20 mouse cellular contexts compared by ENCODE assay signal in genomic region chr8:10312316-10312715, GRCm38 (mm10).
A peak's percentile ranks its signal among the peaks of the same experiment; 100 is the strongest.
DNase-seq lines count a peak whose midpoint lies in the region; ATAC-seq and TF ChIP-seq lines count a peak whose summit lies in the region.
"Had no signal": no experiment of that assay in that cellular context is flagged by ENCODE, and none has a peak within 500 bp of the region (broad histone marks: within the 10 kb centered on the region; RNA-seq: fewer than 3 reads in every experiment).

No protein-coding gene starts in this region.

- H3K9me3 ChIP-seq in hindbrain, embryonic 11.5 days (ENCODE audit: control insufficient read depth, low read length) = no peaks in the 10 kb centered on the region
- no peaks in the 10 kb centered on the region for H3K9me3 ChIP-seq in hindbrain, embryonic 10.5 days
- H3K9me3 ChIP-seq in midbrain, postnatal 0 days (ENCODE audit: low read length) = no peaks in the 10 kb centered on the region
- H3K9me3 ChIP-seq in midbrain, embryonic 15.5 days = no peaks in the 10 kb centered on the region
- H3K9me3 ChIP-seq: embryonic facial prominence, embryonic 15.5 days; forebrain, embryonic 10.5 days; heart, embryonic 12.5 days; hindbrain, embryonic 15.5 days had no signal

- no peaks in the 10 kb centered on the region for H3K4me1 ChIP-seq in hindbrain, embryonic 11.5 days (replicated peaks; ENCODE audit: control insufficient read depth, insufficient read depth, low read length)
- H3K4me1 ChIP-seq in hindbrain, embryonic 10.5 days (replicated peaks) = 0 out of 2 replicates have a peak, but pooled peaks cover 4% of the 10 kb centered on the region
- 0 out of 2 replicates have a peak, but pooled peaks cover 4% of the 10 kb centered on the region for H3K4me1 ChIP-seq in midbrain, postnatal 0 days (ENCODE audit: insufficient read depth, low read length)
- peaks cover 10% of the 10 kb centered on the region for H3K4me1 ChIP-seq in midbrain, embryonic 15.5 days
- H3K4me1 ChIP-seq: embryonic facial prominence, embryonic 15.5 days; forebrain, embryonic 10.5 days; heart, embryonic 12.5 days had no signal

- ATAC-seq in hindbrain, embryonic 11.5 days (ENCODE audit: low FRiP score) = no peak
- ATAC-seq in midbrain, postnatal 0 days (ENCODE audit: low FRiP score) = peak; percentile 23; the same call in 1 of the 2 replicates
- no peak for ATAC-seq in midbrain, embryonic 15.5 days (replicated peaks)
- ATAC-seq: activated CD4-positive, CD25-positive, alpha-beta regulatory T cell, adult 4 months; forebrain, embryonic 14.5 days; Patski had no signal

- DNase-seq in hindbrain, embryonic 11.5 days (ENCODE audit: low spot score) = peak; percentile 12
- no peak for DNase-seq in hindbrain, embryonic 10.5 days (ENCODE audit: low spot score)
- DNase-seq in midbrain, postnatal 0 days (ENCODE audit: low spot score) = no peak
- peak; percentile 33 for DNase-seq in brain, embryonic 14.5 days (ENCODE audit: low read depth)
- no peak for DNase-seq in kidney, adult 8-10 months
- DNase-seq: adrenal gland, postnatal 14 days; cerebellum, adult 2 months; gastrocnemius, postnatal 36 days; heart, adult 2 months; heart, postnatal 36 days had no signal

- H3K36me3 ChIP-seq in hindbrain, embryonic 11.5 days (ENCODE audit: control insufficient read depth, insufficient read depth, low read length) = no peaks in the 10 kb centered on the region
- H3K36me3 ChIP-seq in hindbrain, embryonic 10.5 days = no peaks in the 10 kb centered on the region
- no peaks in the 10 kb centered on the region for H3K36me3 ChIP-seq in midbrain, postnatal 0 days (ENCODE audit: insufficient read depth, low read length)
- no peaks in the 10 kb centered on the region for H3K36me3 ChIP-seq in midbrain, embryonic 15.5 days (replicated peaks)
- H3K36me3 ChIP-seq: embryonic facial prominence, embryonic 15.5 days; forebrain, embryonic 10.5 days; heart, embryonic 12.5 days; hindbrain, embryonic 15.5 days had no signal

- WGBS in hindbrain, embryonic 11.5 days = 62% methylated on average over 10 of the region's 10 CpGs
- 65% methylated on average over 10 of the region's 10 CpGs for WGBS in hindbrain, embryonic 10.5 days
- 57% methylated on average over 10 of the region's 10 CpGs for WGBS in midbrain, postnatal 0 days
- 57% methylated on average over 10 of the region's 10 CpGs for WGBS in midbrain, embryonic 15.5 days

- H3K27ac ChIP-seq in hindbrain, embryonic 11.5 days (ENCODE audit: low read depth, low read length) = no peak overlapping the region
- no peak overlapping the region for H3K27ac ChIP-seq in hindbrain, embryonic 10.5 days
- H3K27ac ChIP-seq in midbrain, postnatal 0 days (ENCODE audit: low read depth, low read length) = no peak overlapping the region
- H3K27ac ChIP-seq in midbrain, embryonic 15.5 days = no peak overlapping the region
- H3K27ac ChIP-seq: embryonic facial prominence, embryonic 15.5 days; forebrain, embryonic 10.5 days; heart, adult 2 months; hindbrain, embryonic 15.5 days had no signal

- no peak for TF ChIP-seq POLR2A in brain, embryonic 14.5 days (IDR thresholded peaks at IDR 0.05; ENCODE audit: borderline replicate concordance, extremely low read depth, insufficient read depth, insufficient read length, poor library complexity, severe bottlenecking)

- H3K9ac ChIP-seq in hindbrain, embryonic 11.5 days (ENCODE audit: low read depth, low read length) = no peak overlapping the region
- no peak overlapping the region for H3K9ac ChIP-seq in midbrain, postnatal 0 days (replicated peaks; ENCODE audit: low read length, poor library complexity, severe bottlenecking)
- H3K9ac ChIP-seq in midbrain, embryonic 15.5 days = no peak overlapping the region
- H3K9ac ChIP-seq: embryonic facial prominence, embryonic 15.5 days; heart, embryonic 12.5 days; hindbrain, embryonic 15.5 days had no signal

- no peaks in the 10 kb centered on the region for H3K27me3 ChIP-seq in hindbrain, embryonic 11.5 days (ENCODE audit: control insufficient read depth, insufficient read depth, low read length)
- H3K27me3 ChIP-seq in hindbrain, embryonic 10.5 days (ENCODE audit: insufficient read depth, poor library complexity, severe bottlenecking) = no peaks in the 10 kb centered on the region
- no peaks in the 10 kb centered on the region for H3K27me3 ChIP-seq in midbrain, postnatal 0 days (ENCODE audit: insufficient read depth, low read length)
- H3K27me3 ChIP-seq in midbrain, embryonic 15.5 days (replicated peaks) = no peaks in the 10 kb centered on the region
- H3K27me3 ChIP-seq: CH12.LX; embryonic facial prominence, embryonic 15.5 days; heart, embryonic 12.5 days; hindbrain, embryonic 15.5 days had no signal

- H3K4me2 ChIP-seq in hindbrain, embryonic 11.5 days (replicated peaks; ENCODE audit: low read depth, low read length) = no peak overlapping the region
- H3K4me2 ChIP-seq in midbrain, postnatal 0 days (ENCODE audit: low read depth, low read length, poor library complexity, severe bottlenecking) = no peak overlapping the region
- no peak overlapping the region for H3K4me2 ChIP-seq in midbrain, embryonic 15.5 days
- H3K4me2 ChIP-seq: embryonic facial prominence, embryonic 15.5 days; heart, embryonic 12.5 days; hindbrain, embryonic 15.5 days had no signal

- H3K4me3 ChIP-seq in hindbrain, embryonic 11.5 days (ENCODE audit: low read depth, low read length) = no peak overlapping the region
- no peak overlapping the region for H3K4me3 ChIP-seq in hindbrain, embryonic 10.5 days
- no peak overlapping the region for H3K4me3 ChIP-seq in midbrain, postnatal 0 days (ENCODE audit: low read depth, low read length)
- no peak overlapping the region for H3K4me3 ChIP-seq in midbrain, embryonic 15.5 days
- H3K4me3 ChIP-seq: embryonic facial prominence, embryonic 15.5 days; erythroblast, embryonic 14.5 days; forebrain, embryonic 10.5 days; heart, adult 2 months; heart, embryonic 12.5 days; hindbrain, embryonic 15.5 days had no signal

- TF ChIP-seq CTCF in midbrain, postnatal 0 days (IDR thresholded peaks at IDR 0.05) = no peak
- no peak for TF ChIP-seq CTCF in brain, embryonic 14.5 days (IDR thresholded peaks at IDR 0.05; ENCODE audit: borderline replicate concordance, extremely low read depth, insufficient read depth, insufficient read length)

Comparison
In these comparisons a context has a peak if more than half of its experiments do, and no peak if none do; other contexts are left out.
1. DNase-seq: peak in hindbrain, embryonic 11.5 days (single experiment) and brain, embryonic 14.5 days (single experiment); none in hindbrain, embryonic 10.5 days (single experiment), midbrain, postnatal 0 days (single experiment) and kidney, adult 8-10 months (0 of 2).